Mouse (Mus musculus) right cerebral cortex, postnatal 4 days (tissue): ENCODE measurements around the gene Plch2.

Experiments used
- DNase-seq: peaks from one replicate; pipeline ENCODE4 v3.0.0-alpha.2; 2022

Gene Plch2

GRCm38 (mm10) chr4:155070921-155071320 lies 14.3 kb upstream of the Plch2 start:
- no peak for DNase-seq

- DNase-seq: no peak
These were observed 13.6 kb upstream of the Plch2 start for GRCm38 (mm10) chr4:155070199-155070598.

GRCm38 (mm10) chr4:155069191-155069590 lies 12.6 kb upstream of the Plch2 start:
- DNase-seq: no peak

GRCm38 (mm10) chr4:155068357-155068972 lies 11.9 kb upstream of the Plch2 start:
- no peak for DNase-seq

- DNase-seq: peak; percentile 96
These were observed 10.4 kb upstream of the Plch2 start, which contains the start of gene Pex10 for GRCm38 (mm10) chr4:155066834-155067522. Gene Pex10, plus strand, starts transcription at chr4:155067016.

GRCm38 (mm10) chr4:155065970-155066833 lies 9.6 kb upstream of the Plch2 start:
- DNase-seq: peak; percentile 92

GRCm38 (mm10) chr4:155064474-155064873 lies 7.9 kb upstream of the Plch2 start:
- no peak for DNase-seq

- no peak for DNase-seq
These were observed 7.3 kb upstream of the Plch2 start for GRCm38 (mm10) chr4:155063895-155064294.

- DNase-seq: no peak
These were observed 1.7 kb upstream of the Plch2 start for GRCm38 (mm10) chr4:155058325-155058724.

GRCm38 (mm10) chr4:155050116-155050515 lies 6.5 kb downstream of the Plch2 start:
- no peak for DNase-seq

GRCm38 (mm10) chr4:155046636-155047035 lies 9.9 kb downstream of the Plch2 start:
- no peak for DNase-seq

GRCm38 (mm10) chr4:155043289-155043625 lies 13.3 kb downstream of the Plch2 start:
- DNase-seq: no peak

- DNase-seq: peak; percentile 68
These were observed 13.8 kb downstream of the Plch2 start for GRCm38 (mm10) chr4:155042606-155043288.

- DNase-seq: no peak
These were observed 15.9 kb downstream of the Plch2 start for GRCm38 (mm10) chr4:155040696-155041095.

- DNase-seq: no peak
These were observed 16.4 kb downstream of the Plch2 start for GRCm38 (mm10) chr4:155040197-155040596.

GRCm38 (mm10) chr4:155034787-155035186 lies 21.8 kb downstream of the Plch2 start:
- no peak for DNase-seq

GRCm38 (mm10) chr4:155034202-155034601 lies 22.4 kb downstream of the Plch2 start:
- DNase-seq: no peak

- DNase-seq: no peak
These were observed 23.5 kb downstream of the Plch2 start for GRCm38 (mm10) chr4:155033115-155033514.

- no peak for DNase-seq
These were observed 32.2 kb downstream of the Plch2 start for GRCm38 (mm10) chr4:155024170-155025010.

- no peak for DNase-seq
These were observed 34.2 kb downstream of the Plch2 start for GRCm38 (mm10) chr4:155022228-155022855.

GRCm38 (mm10) chr4:155020813-155021212 lies 35.8 kb downstream of the Plch2 start:
- DNase-seq: peak; percentile 31

GRCm38 (mm10) chr4:155020141-155020540 lies 36.4 kb downstream of the Plch2 start:
- DNase-seq: no peak
